Mouse (Mus musculus): Measurements from ENCODE around the gene Zrsr1. TPM values are rescaled to one million over a fixed set of nuclear protein-coding genes. Genes with fewer than 3 reads are reported as not detected.

The Zrsr1 gene
- polyA plus RNA-seq, 1 experiment = 1.9 TPM

- TF ChIP-seq GATA1 (IDR thresholded peaks at IDR 0.05; ENCODE audit: low read length) = no peak
Observed at GRCm38 (mm10) chr11:22957791-22958374, 13.9 kb upstream of the Zrsr1 start.

- no peak for TF ChIP-seq GATA1 (IDR thresholded peaks at IDR 0.05; ENCODE audit: low read length)
Observed at GRCm38 (mm10) chr11:22962101-22962500, 9.7 kb upstream of the Zrsr1 start.

GRCm38 (mm10) chr11:22964401-22964800 is 7.4 kb upstream of the Zrsr1 start:
- TF ChIP-seq GATA1 (IDR thresholded peaks at IDR 0.05; ENCODE audit: low read length) = no peak

- TF ChIP-seq GATA1 (IDR thresholded peaks at IDR 0.05; ENCODE audit: low read length) = no peak
Observed at GRCm38 (mm10) chr11:22965503-22965902, 6.3 kb upstream of the Zrsr1 start.

- TF ChIP-seq GATA1 (IDR thresholded peaks at IDR 0.05; ENCODE audit: low read length) = no peak
Observed at GRCm38 (mm10) chr11:22969486-22969885, 2.3 kb upstream of the Zrsr1 start.

- TF ChIP-seq GATA1 (IDR thresholded peaks at IDR 0.05; ENCODE audit: low read length) = no peak
Observed at GRCm38 (mm10) chr11:22970546-22970945, 1.3 kb upstream of the Zrsr1 start.

GRCm38 (mm10) chr11:22972746-22973526 is 1.1 kb downstream of the Zrsr1 start:
- TF ChIP-seq GATA1 (IDR thresholded peaks at IDR 0.05; ENCODE audit: low read length) = no peak

GRCm38 (mm10) chr11:22973599-22973998 is 1.8 kb downstream of the Zrsr1 start:
- TF ChIP-seq GATA1 (IDR thresholded peaks at IDR 0.05; ENCODE audit: low read length) = no peak

- TF ChIP-seq GATA1 (IDR thresholded peaks at IDR 0.05; ENCODE audit: low read length) = no peak
Observed at GRCm38 (mm10) chr11:22978215-22978614, 6.4 kb downstream of the Zrsr1 start.

- no peak for TF ChIP-seq GATA1 (IDR thresholded peaks at IDR 0.05; ENCODE audit: low read length)
Observed at GRCm38 (mm10) chr11:22978711-22979110, 6.9 kb downstream of the Zrsr1 start.

GRCm38 (mm10) chr11:22979221-22979620 is 7.4 kb downstream of the Zrsr1 start:
- no peak for TF ChIP-seq GATA1 (IDR thresholded peaks at IDR 0.05; ENCODE audit: low read length)

- TF ChIP-seq GATA1 (IDR thresholded peaks at IDR 0.05; ENCODE audit: low read length) = no peak
Observed at GRCm38 (mm10) chr11:22981041-22981440, 9.2 kb downstream of the Zrsr1 start.

- no peak for TF ChIP-seq GATA1 (IDR thresholded peaks at IDR 0.05; ENCODE audit: low read length)
Observed at GRCm38 (mm10) chr11:22981543-22981950, 9.7 kb downstream of the Zrsr1 start.

GRCm38 (mm10) chr11:22981984-22982757 is 10.4 kb downstream of the Zrsr1 start, which contains the start of the genes Gm28048 and Commd1:
Gm28048 (minus strand) TSS chr11:22982090.
Commd1 (minus strand) TSS chr11:22982382.
- TF ChIP-seq GATA1 (IDR thresholded peaks at IDR 0.05; ENCODE audit: low read length) = no peak

- TF ChIP-seq GATA1 (IDR thresholded peaks at IDR 0.05; ENCODE audit: low read length) = no peak
Observed at GRCm38 (mm10) chr11:22982846-22983245, 11.0 kb downstream of the Zrsr1 start.

- no peak for TF ChIP-seq GATA1 (IDR thresholded peaks at IDR 0.05; ENCODE audit: low read length)
Observed at GRCm38 (mm10) chr11:22985510-22985909, 13.7 kb downstream of the Zrsr1 start.

Measured in G1E-ER4 (cell line).